Mouse (Mus musculus) kidney, embryonic 15.5 days (tissue): ENCODE measurements around the gene Slc16a12. TPM values are rescaled to one million over a fixed set of nuclear protein-coding genes. Genes with fewer than 3 reads are reported as not detected.

Experiments used
- ATAC-seq: fragments of 200-750 bp; cut with Nextera tagmentation; replicated peaks from 2 replicates; pipeline ENCODE4 v1.8.0; 2017; ENCODE audit warnings: moderate TSS enrichment; ENCODE audit not compliant: low FRiP score
- H3K27ac ChIP-seq: fragments of 300-500 bp; sonication (generic); 2 replicates; pipeline ENCODE4 v1.5.1; 2015; ENCODE audit warnings: mild to moderate bottlenecking, inconsistent platforms
- H3K27me3 ChIP-seq: fragments of 300-500 bp; sonication (generic); 2 replicates; pipeline ENCODE4 v1.6.1; 2015; ENCODE audit warnings: inconsistent platforms
- H3K36me3 ChIP-seq: fragments of 300-500 bp; sonication (generic); 2 replicates; pipeline ENCODE4 v1.6.1; 2015; ENCODE audit warnings: inconsistent platforms
- H3K4me1 ChIP-seq: fragments of 300-500 bp; sonication (generic); 2 replicates; pipeline ENCODE4 v1.6.1; 2015; ENCODE audit warnings: inconsistent platforms
- H3K4me2 ChIP-seq: fragments of 300-500 bp; sonication (generic); 2 replicates; pipeline ENCODE4 v1.6.1; 2015; ENCODE audit warnings: moderate library complexity, mild to moderate bottlenecking, inconsistent platforms
- H3K4me3 ChIP-seq: fragments of 300-500 bp; sonication (generic); replicated peaks from 2 replicates; pipeline ENCODE4 v1.5.1; 2015; ENCODE audit warnings: mild to moderate bottlenecking, inconsistent platforms
- H3K9ac ChIP-seq: fragments of 300-500 bp; sonication (generic); 2 replicates; pipeline ENCODE4 v1.6.1; 2015; ENCODE audit warnings: mild to moderate bottlenecking, inconsistent platforms
- H3K9me3 ChIP-seq: fragments of 300-500 bp; sonication (generic); replicated peaks from 2 replicates; pipeline ENCODE4 v1.6.1; 2016; ENCODE audit warnings: inconsistent platforms
- WGBS: fragments of 180-500 bp; shearing (Covaris S2); methylation state at CpG from one replicate; pipeline ENCODE4 v1.1.7; 2015; ENCODE audit warnings: mixed read lengths; 5-methylcytosine and 5-hydroxymethylcytosine counted together
- microRNA-seq: library from miRNA; unstranded; fragments of <30 nt; microRNA quantifications from one replicate; pipeline ENCODE4, GENCODE M21; 2016
- polyA plus RNA-seq: library from polyadenylated mRNA; unstranded; fragments of >200 nt; fragmentation: Nextera tagmentation; extraction: Ambion mirVana; gene quantifications from 2 replicates; pipeline ENCODE4 v1.2.1, GENCODE M21; 2015

Slc16a12 gene
- polyA plus RNA-seq, 1 experiment from 2014 or later = 10.6 TPM

- no peaks in the 10 kb centered on the region for H3K27me3 ChIP-seq
- no peak overlapping the region for H3K4me3 ChIP-seq
- no peaks in the 10 kb centered on the region for H3K36me3 ChIP-seq
- no peaks in the 10 kb centered on the region for H3K4me1 ChIP-seq
- no peak for ATAC-seq
- H3K9ac ChIP-seq = no peak overlapping the region
- H3K4me2 ChIP-seq = no peak overlapping the region
- H3K9me3 ChIP-seq = no peaks in the 10 kb centered on the region
- H3K27ac ChIP-seq = no peak overlapping the region
Observed at GRCm38 (mm10) chr19:34631487-34631886, 115.6 kb downstream of the Slc16a12 start.

GRCm38 (mm10) chr19:34627496-34627895, 119.6 kb downstream of the Slc16a12 start:
- Histone ChIP-seq H3K27me3 (no peaks in the 10 kb centered on the region), H3K27ac (no peak overlapping the region), H3K36me3 (no peaks in the 10 kb centered on the region), H3K9ac (no peak overlapping the region), H3K4me3 (no peak overlapping the region), H3K9me3 (no peaks in the 10 kb centered on the region), H3K4me1 (no peaks in the 10 kb centered on the region), H3K4me2 (no peak overlapping the region)
- no peak for ATAC-seq
- WGBS = 64% methylated on average over 2 of the region's 2 CpGs

- Histone ChIP-seq H3K9me3 (no peaks in the 10 kb centered on the region), H3K9ac (no peak overlapping the region), H3K4me1 (no peaks in the 10 kb centered on the region), H3K27me3 (no peaks in the 10 kb centered on the region), H3K4me3 (no peak overlapping the region), H3K36me3 (no peaks in the 10 kb centered on the region), H3K4me2 (no peak overlapping the region), H3K27ac (no peak overlapping the region)
- no peak for ATAC-seq
- 75% methylated on average over 4 of the region's 4 CpGs for WGBS
Observed at GRCm38 (mm10) chr19:34624663-34625062, 122.4 kb downstream of the Slc16a12 start.

GRCm38 (mm10) chr19:34623781-34624180, 123.3 kb downstream of the Slc16a12 start:
- Histone ChIP-seq H3K4me2 (no peak overlapping the region), H3K4me1 (no peaks in the 10 kb centered on the region), H3K27ac (no peak overlapping the region), H3K4me3 (no peak overlapping the region), H3K9ac (no peak overlapping the region), H3K36me3 (no peaks in the 10 kb centered on the region), H3K27me3 (no peaks in the 10 kb centered on the region), H3K9me3 (no peaks in the 10 kb centered on the region)
- ATAC-seq = no peak
- 88% methylated on average over 6 of the region's 6 CpGs for WGBS

GRCm38 (mm10) chr19:34620871-34621270, 126.2 kb downstream of the Slc16a12 start:
- Histone ChIP-seq H3K4me1 (no peaks in the 10 kb centered on the region), H3K9me3 (no peaks in the 10 kb centered on the region), H3K4me3 (no peak overlapping the region), H3K36me3 (no peaks in the 10 kb centered on the region), H3K9ac (no peak overlapping the region), H3K27me3 (no peaks in the 10 kb centered on the region), H3K27ac (no peak overlapping the region), H3K4me2 (no peak overlapping the region)
- no peak for ATAC-seq
- WGBS = 89% methylated on average over 5 of the region's 5 CpGs

Small RNA genes lying within 50 kb of the gene (microRNA-seq; reads per million reads assigned to microRNA genes)
- gene Gm27476 = not detected

Other genes starting within 250 kb of the Slc16a12 start
- 31.2 and 32.5 TPM in 2 replicates for gene Lipa, start 219.8 kb downstream of the Slc16a12 start, polyA plus RNA-seq
- gene Ifit2, start 196.6 kb downstream of the Slc16a12 start, polyA plus RNA-seq = 9.5 and 9.7 TPM in 2 replicates
- 2.0 TPM in 2 replicates for gene Ifit3, start 163.8 kb downstream of the Slc16a12 start, polyA plus RNA-seq
- 0.13 and 0.36 TPM in 2 replicates for gene Ifit1bl1, start 145.3 kb downstream of the Slc16a12 start, polyA plus RNA-seq
- gene Ifit3b, start 139.3 kb downstream of the Slc16a12 start, polyA plus RNA-seq = 0.88 and 0.99 TPM in 2 replicates
- 0.09 and 0.14 TPM in 2 replicates for gene Ifit1bl2, start 106.5 kb downstream of the Slc16a12 start, polyA plus RNA-seq
- 0.42 and 0.49 TPM in 2 replicates for gene Ifit1, start 106.4 kb downstream of the Slc16a12 start, polyA plus RNA-seq
- gene Pank1, start 132.2 kb upstream of the Slc16a12 start, polyA plus RNA-seq = 7.3 and 8.1 TPM in 2 replicates
- 65.8 and 68.8 TPM in 2 replicates for gene Kif20b, start 175.1 kb upstream of the Slc16a12 start, polyA plus RNA-seq